Mouse (Mus musculus): ENCODE data around the gene Cbln3. TPM values are rescaled to one million over a fixed set of nuclear protein-coding genes. Genes with fewer than 3 reads are reported as not detected.

Cbln3 gene
- total RNA-seq, 2 experiments from 2014 or later = 0.39 to 0.76 TPM

DNA sequence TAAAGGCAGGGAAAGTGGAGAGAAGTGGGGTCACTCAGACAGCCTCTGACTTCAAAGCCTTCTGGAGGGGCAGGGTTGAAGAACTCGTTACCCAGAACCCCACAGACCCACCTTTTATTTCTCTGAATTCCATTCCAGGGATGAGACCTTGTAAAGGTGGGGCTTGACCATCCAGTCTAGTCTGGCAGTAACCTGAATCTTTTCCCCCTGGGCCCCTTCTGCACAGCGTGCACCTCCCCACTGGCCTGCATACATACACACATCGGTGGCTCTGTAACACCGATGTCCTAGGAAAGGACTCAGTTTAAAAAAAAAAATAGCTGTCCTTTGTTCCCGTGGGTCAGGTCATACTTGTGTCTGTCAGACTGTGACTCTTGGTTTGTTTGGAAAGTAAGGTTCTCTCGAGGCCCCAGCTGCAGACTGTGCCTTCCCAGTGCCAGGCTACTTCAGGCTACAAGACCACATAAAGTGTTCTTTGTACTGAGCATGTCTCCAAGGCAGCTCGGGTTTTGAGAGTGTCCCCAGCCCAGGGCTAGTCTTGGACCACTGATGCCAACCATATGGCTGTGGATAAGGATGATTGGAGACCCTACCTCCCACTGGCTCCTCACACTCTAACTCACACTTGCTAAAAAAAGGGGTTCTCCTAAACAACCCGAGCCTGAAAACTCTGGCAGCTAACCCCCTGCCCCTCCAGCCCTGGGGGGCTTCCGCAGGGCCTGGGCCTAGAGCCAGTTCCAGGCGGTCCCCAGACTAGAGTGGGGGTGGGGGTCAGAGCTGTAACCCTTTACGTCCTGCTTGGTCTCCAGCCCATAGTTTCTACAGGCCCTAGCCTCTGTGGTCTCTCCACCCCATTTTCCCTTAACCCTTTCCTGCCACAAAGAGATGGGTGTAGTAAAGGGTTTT lies 31.3 kb downstream of the Cbln3 start:
- DNase-seq (ENCODE audit: low spot score in 2 of 2) = no peak

DNA sequence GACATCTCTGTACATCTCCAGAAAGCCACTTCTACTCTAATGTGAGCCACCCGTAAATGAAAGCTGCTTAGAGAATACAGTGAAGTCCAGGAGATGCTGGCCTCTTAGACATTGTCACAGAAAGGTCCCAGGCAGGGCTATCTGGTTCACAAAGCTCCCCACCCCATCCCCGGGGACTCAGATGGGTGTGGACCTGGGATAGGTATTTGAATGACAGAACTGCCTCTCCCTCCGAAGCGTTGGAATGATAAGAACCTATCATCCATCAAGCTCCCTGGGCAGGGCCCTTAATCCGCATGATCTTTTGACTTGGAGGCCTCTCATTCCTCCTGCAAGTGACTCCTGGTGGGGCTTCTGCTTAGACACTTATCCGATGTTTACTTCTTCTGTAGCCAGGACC lies 33.3 kb downstream of the Cbln3 start:
- no peak for DNase-seq (ENCODE audit: low spot score in 2 of 2)

DNA sequence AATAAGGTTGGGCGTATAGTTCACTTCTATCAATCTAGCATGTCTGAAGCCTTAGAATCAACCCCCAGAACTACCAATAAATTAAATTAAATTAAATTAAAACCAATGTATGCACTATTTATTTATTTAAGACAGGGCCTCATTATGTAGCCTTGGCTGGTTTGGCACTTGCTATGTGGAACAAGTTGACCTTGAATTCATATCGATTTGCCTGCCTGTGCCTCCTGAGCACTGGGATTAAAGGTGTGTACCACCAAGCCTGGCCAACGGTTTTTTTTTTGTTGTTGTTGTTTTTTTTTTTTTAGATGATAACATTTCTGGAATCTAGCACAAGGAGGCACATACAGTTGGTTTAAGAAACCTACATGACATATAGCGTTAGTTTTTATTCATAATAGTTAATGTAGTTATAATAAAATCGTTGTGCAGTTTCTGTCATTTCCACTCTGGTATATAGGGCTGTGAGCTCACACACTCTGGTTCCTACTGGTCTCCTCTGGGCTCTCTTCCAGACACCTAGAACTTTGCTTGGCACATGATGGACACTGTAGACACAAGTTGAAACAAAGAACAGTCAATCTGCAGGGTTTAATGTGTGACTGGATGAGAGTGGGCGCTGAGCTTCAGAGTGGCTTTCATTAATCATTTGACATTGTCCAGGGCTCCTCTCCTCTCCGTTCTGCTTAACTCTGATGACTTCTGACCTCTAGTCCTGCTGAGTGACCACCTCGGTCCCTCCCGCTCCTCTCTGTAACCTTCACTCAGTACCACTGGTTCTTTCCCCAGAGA lies 38.5 kb downstream of the Cbln3 start:
- no peak for DNase-seq (ENCODE audit: low spot score in 2 of 2)

DNA sequence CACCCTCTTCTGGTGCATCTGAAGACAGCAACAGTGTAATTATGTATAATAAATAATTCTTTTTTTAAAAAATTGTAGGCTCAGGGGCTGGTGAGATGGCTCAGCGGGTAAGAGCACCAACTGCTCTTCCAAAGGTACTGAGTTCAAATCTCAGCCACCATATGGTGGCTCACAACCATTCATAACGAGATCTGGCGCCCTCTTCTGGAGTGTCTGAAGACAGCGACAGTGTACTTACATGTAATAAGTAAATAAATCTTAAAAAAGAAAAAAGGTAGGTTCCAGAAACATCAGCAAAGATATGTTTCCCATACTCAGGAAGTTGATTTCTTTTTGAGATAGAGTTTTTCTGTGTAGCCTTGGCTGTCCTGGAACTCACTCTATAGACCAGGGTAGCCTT lies 41.4 kb downstream of the Cbln3 start:
- DNase-seq (ENCODE audit: low spot score in 2 of 2) = no peak

DNA sequence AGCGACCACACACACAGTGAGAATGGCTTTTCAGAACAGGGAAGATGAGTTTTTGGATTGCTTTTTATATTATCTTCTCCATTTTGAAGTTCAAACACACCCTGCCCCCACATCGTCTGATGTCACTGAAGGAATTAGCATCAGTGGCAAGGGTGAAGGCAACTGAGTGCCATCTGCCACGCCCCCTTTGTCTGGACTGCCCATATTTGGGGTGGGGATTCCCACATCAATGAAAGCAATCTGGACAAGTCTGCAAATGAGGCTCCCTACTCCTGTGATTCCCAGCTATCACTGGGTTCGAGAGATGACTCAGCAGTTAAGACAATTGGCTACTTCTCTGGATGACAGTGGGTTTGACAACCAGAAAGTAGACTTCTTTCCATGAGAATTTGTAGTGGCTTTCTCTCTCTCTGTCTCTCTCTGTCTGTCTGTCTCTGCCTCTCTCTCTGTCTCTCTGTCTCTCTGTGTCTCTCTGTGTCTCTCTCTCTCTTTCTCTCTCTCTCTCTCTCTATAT lies 43.3 kb downstream of the Cbln3 start:
- no peak for DNase-seq (ENCODE audit: low spot score in 2 of 2)

DNA sequence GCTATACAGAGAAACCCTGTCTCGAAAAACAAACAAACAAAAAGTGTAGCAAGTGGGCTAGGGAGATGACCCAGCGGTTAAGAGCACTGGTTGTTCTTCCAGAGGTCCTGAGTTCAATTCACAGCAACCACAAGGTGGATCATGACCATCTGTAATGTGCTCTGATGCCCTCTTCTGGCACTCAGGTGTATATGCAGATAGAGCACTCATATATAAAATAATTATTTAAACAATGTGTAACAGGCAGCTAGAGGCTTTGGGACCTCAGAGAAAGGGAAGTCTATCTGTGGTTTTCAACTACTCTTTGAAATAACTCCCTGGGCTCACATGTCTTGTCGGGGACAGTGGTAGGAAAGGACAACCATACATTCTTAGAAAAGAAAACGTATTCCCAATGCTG lies 45.5 kb downstream of the Cbln3 start:
- DNase-seq (ENCODE audit: low spot score in 2 of 2) = no peak

DNA sequence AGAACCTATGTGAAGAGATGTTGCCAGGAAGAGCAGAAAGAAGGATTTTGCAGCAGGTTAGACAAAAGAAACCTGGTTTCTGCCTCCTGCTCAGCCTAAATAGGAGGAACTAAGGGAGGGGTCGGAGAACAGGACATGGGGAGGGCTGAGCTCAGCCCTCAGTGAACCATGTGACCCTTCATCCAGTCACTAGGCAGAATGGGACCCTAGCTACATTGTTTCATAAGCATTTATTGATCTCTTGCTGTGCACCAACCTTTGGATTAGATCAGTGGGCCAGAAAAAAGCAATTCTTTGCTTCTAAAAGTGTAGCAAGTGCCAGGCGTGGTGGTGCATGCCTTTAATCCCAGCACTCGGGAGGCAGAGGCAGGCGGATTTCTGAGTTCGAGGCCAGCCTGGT lies 45.9 kb downstream of the Cbln3 start:
- DNase-seq (ENCODE audit: low spot score in 2 of 2) = no peak

DNA sequence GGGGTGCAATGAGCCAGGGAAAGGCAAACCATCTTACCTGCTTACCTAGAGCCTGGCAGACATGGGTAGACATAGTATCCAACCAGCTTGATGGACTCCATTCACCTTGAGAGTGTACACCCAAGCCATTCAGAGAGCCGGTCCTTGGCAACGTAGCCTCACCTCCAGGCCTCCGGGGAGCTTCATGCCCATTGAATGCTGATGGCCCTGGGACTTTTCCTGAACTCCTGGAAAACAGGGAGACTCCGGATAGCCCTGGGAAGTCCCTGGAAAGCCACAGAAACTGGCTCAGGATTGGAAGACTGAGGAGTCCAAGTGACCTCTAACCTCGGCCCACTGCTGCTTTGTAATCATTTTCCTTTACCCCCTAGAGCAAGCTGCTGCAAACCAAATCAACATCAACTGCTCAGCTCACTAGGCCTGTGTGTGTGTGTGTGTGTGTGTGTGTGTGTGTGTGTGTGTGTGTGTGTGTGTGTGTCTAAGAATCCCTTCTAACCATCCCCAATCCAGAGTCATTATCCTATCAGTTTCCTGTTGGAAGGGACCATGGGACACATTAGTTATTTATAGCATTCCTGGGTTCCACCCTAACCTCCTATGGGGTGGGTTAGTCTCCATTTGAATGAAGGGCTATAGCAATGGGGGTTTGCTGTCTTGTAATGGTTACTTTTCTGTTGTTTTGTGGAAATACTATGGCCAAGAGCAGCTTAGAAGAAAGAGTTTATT lies 49.2 kb downstream of the Cbln3 start:
- DNase-seq (ENCODE audit: low spot score in 2 of 2) = no peak

DNA sequence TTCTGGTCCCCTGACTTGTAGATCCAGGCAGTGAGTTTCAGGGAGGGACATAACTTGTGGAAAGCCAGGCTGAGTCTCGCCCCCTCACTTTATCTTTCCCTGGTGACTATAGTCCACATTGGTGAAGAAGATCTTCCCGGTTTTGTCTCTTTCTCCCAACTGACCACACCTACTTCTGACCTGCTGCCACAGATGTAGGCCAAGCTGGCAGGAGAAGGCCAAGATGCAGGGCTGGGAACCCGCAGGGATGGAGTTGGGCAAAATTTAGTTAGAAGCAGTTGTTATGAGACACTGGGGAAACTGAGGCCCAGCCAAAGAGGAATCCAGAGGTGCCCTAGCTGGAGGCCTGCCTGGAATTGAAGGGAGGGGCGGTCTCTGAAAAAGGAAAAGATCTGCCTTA lies 51.1 kb downstream of the Cbln3 start:
- DNase-seq (ENCODE audit: low spot score in 2 of 2) = no peak

DNA sequence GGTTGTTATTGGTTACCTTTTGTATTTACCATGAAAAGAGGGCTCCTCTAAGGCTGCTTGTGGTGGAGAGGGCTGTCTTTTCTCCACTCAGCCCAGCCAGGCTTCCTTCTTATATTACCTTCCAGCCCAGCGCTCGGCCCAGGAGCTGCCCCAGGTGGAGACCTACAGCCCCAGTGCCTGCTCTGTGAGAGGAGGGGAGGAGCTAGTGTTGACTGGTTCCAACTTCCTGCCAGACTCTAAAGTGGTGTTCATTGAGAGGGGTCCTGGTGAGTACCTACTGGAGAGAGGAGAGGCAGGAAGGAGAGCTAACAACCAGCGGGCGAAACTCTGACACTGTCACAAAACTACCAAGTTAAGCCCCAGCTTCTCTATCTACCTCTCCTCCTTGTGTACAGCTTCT lies 53.9 kb downstream of the Cbln3 start:
- DNase-seq (ENCODE audit: low spot score in 2 of 2) = no peak

DNA sequence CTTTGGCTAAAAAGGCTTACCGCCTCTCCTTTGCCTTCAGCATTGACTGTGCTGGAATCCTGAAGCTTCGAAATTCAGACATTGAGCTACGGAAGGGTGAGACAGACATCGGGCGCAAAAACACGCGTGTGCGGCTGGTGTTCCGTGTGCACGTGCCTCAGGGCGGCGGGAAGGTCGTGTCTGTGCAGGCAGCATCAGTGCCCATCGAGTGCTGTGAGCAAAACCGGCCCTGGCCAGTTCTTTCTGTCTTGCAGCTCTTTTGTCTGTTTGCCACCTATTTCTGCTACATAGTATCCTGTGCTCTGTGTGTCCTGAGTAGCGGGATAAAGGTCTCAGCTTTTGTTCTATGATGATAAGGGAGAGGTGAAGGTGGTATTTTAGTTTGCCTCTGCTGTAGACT lies 54.3 kb downstream of the Cbln3 start:
- DNase-seq (ENCODE audit: low spot score in 2 of 2) = no peak

Other genes starting within 250 kb of the Cbln3 start
- gene Ipo4, start 248.4 kb downstream of the Cbln3 start, total RNA-seq (2021) = 100 to 1,000 TPM in 1 of 2 experiments, 10 to 100 TPM in 1; 96.8 to 108 TPM
- gene Gm49378, start 246.5 kb downstream of the Cbln3 start, total RNA-seq (2021) = 1 to 10 TPM; 3.8 to 4.5 TPM
- 100 to 1,000 TPM in 1 of 2 experiments, 10 to 100 TPM in 1; 98.6 to 102 TPM for gene Tm9sf1, start 240.6 kb downstream of the Cbln3 start, total RNA-seq (2021)
- 1 to 10 TPM; 1.7 to 2.8 TPM for gene Tssk4, start 234.2 kb downstream of the Cbln3 start, total RNA-seq (2021)
- gene Mdp1, start 223.9 kb downstream of the Cbln3 start, total RNA-seq (2021) = 10 to 100 TPM; 57.4 to 63.3 TPM
- 10 to 100 TPM; 29.2 to 29.7 TPM for gene Gmpr2, start 212.5 kb downstream of the Cbln3 start, total RNA-seq (2021)
- 100 to 1,000 TPM; 316 to 337 TPM for gene Nedd8, start 212.3 kb downstream of the Cbln3 start, total RNA-seq (2021)
- gene Tinf2, start 202.6 kb downstream of the Cbln3 start, total RNA-seq (2021) = 10 to 100 TPM; 33.0 to 33.2 TPM
- 1 to 10 TPM; 1.4 to 1.8 TPM for gene Tgm1, start 170.5 kb downstream of the Cbln3 start, total RNA-seq (2021)
- gene Rabggta, start 162.1 kb downstream of the Cbln3 start, total RNA-seq (2021) = 10 to 100 TPM; 23.8 to 25.7 TPM
- 10 to 100 TPM; 74.1 to 77.7 TPM for gene Dhrs1, start 138.7 kb downstream of the Cbln3 start, total RNA-seq (2021)
- gene Nop9, start 138.7 kb downstream of the Cbln3 start, total RNA-seq (2021) = 10 to 100 TPM; 24.5 to 27.1 TPM
- 10 to 100 TPM in 1 of 2 experiments, 1 to 10 TPM in 1; 4.6 to 12.0 TPM for gene Cideb, start 125.9 kb downstream of the Cbln3 start, total RNA-seq (2021)
- gene Ltb4r2, start 123.0 kb downstream of the Cbln3 start, total RNA-seq (2021) = under 1 TPM; 0.17 to 0.34 TPM
- 1 to 10 TPM; 1.3 to 2.9 TPM for gene Ltb4r1, start 118.4 kb downstream of the Cbln3 start, total RNA-seq (2021)
- 10 to 100 TPM; 10.4 to 10.9 TPM for gene Adcy4, start 100.3 kb downstream of the Cbln3 start, total RNA-seq (2021)
- gene Ripk3, start 95.5 kb downstream of the Cbln3 start, total RNA-seq (2021) = 10 to 100 TPM in 1 of 2 experiments, 1 to 10 TPM in 1; 8.4 to 12.2 TPM
- 10 to 100 TPM; 47.0 to 49.4 TPM for gene Nfatc4, start 61.2 kb downstream of the Cbln3 start, total RNA-seq (2021)
- 10 to 100 TPM; 46.0 to 52.0 TPM for gene Nynrin, start 30.4 kb downstream of the Cbln3 start, total RNA-seq (2021)
- 10 to 100 TPM; 29.7 to 29.9 TPM for gene Khnyn, start 555 bp upstream of the Cbln3 start, total RNA-seq (2021)
- 10 to 100 TPM; 65.3 to 71.9 TPM for gene Sdr39u1, start 15.9 kb upstream of the Cbln3 start, total RNA-seq (2021)
- 10 to 100 TPM; 10.4 to 19.2 TPM for gene Cma1, start 60.3 kb upstream of the Cbln3 start, total RNA-seq (2021)
- gene Cma2, start 66.6 kb upstream of the Cbln3 start, total RNA-seq (2021) = under 1 TPM; 0.62 to 0.76 TPM
- gene Mcpt1, start 133.6 kb upstream of the Cbln3 start, total RNA-seq (2021) = not detected
- not detected for gene Mcpt9, start 146.1 kb upstream of the Cbln3 start, total RNA-seq (2021)
- gene Mcpt2, start 157.6 kb upstream of the Cbln3 start, total RNA-seq (2021) = not detected
- 1 to 10 TPM; 4.3 to 8.3 TPM for gene Mcpt4, start 177.9 kb upstream of the Cbln3 start, total RNA-seq (2021)
- gene Mcpt8, start 200.9 kb upstream of the Cbln3 start, total RNA-seq (2021) = 1 to 10 TPM in 1 of 2 experiments, not detected in 1; 1.2 TPM
- gene Ctsg, start 218.2 kb upstream of the Cbln3 start, total RNA-seq (2021) = 1 to 10 TPM in 1 of 2 experiments, under 1 TPM in 1; 0.90 to 2.5 TPM
- not detected for gene Gzme, start 236.2 kb upstream of the Cbln3 start, total RNA-seq (2021)
- not detected for gene Gzmd, start 248.2 kb upstream of the Cbln3 start, total RNA-seq (2021)